Mouse (Mus musculus) cerebellum, adult 11 months (tissue): ENCODE measurements at regions not wholly inside any gene's neighbourhood (a gene's known extent, or its start where the extent isn't known, plus 50 kb on each side); places are given as distances from the start of the nearest gene placed in this dataset.
"Not testable (repeated sequence)": the region's sequence is repeated elsewhere in the genome, so short reads cannot be mapped to it uniquely, and the experiment has no call there.

Experiments
- DNase-seq: peaks from one replicate; pipeline ENCODE4 v3.0.0; 2022

GRCm38 (mm10) chr5:67487965-67488409 is 59.9 kb upstream of the Bend4 start:
- no peak for DNase-seq

DNA sequence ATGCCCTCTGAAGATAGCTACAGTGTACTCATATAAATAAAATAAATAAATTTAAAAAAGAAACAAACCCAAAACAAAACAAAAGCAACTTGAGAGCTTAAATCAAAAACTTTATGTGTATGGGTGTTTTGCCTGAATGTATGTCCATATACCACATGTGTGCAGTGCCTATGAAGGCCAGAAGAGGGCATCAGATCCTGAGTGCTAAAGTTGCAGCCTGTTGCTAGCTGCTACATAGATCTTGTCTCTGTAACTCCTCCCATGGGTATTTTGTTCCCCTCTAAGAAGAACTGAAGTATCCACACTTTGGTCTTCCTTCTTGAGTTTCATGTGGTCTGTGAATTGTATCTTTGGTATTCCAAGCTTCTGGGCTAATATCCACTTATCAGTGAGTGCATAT is 62.6 kb upstream of the Bend4 start:
- DNase-seq: not testable (repeated sequence)

GRCm38 (mm10) chr5:67492893-67493302 is 64.8 kb upstream of the Bend4 start:
- no peak for DNase-seq

- DNase-seq: no peak
Measured at GRCm38 (mm10) chr5:67496710-67497109, 68.6 kb upstream of the Bend4 start.

DNA sequence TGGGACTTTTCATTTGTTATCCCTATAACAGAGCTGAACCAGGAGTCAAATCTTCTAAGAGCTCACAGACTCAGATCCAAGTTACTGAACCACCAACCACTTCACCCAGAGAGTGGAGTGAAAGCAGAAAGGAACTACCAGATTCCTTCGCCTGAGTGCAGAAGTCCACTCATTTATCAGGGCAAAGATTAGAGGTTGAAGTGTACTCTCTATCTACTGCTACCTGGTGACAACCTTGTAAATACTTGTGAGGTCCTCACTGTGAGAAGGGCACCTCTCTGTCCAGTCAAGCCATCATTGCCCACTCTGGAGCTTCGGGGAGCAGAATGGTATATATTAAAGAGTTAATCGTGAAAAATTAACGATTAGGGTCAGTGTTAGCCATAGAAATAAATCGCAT is 87.4 kb upstream of the Shisa3 start:
- DNase-seq: no peak

- no peak for DNase-seq
Measured at GRCm38 (mm10) chr5:67521423-67521912, 86.2 kb upstream of the Shisa3 start.

GRCm38 (mm10) chr5:67530149-67530548 is 77.5 kb upstream of the Shisa3 start:
- no peak for DNase-seq

GRCm38 (mm10) chr5:67530957-67531356 is 76.7 kb upstream of the Shisa3 start:
- no peak for DNase-seq

- peak; percentile 70 for DNase-seq
Measured at GRCm38 (mm10) chr5:67532351-67532750, 75.3 kb upstream of the Shisa3 start.

DNA sequence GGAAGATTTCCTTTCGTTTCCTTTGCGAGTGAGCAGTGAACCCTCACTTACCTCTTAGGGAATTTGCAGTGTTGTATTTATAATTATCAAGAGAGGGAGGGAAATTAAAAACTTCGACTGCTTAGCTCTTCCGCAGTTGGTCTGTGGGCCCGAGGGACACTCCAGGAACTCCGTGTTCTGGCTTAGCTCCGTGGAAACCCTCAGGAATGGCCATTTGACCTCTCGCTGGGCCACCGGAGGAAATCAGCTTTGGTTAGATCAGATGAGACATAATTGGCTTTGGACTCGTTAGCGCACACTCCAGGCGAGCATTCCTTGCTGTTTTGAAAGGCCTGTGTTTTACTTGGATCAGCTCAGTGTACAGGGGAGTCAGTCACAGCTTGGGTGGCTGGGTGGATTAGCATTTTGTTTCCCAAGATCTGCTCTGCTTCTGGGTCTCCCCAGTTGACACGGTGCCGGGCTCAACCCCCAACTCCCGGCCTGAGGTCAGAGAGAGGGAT is 74.9 kb upstream of the Shisa3 start:
- DNase-seq: no peak

- DNase-seq: no peak
Measured at GRCm38 (mm10) chr5:67534056-67534455, 73.6 kb upstream of the Shisa3 start.

- no peak for DNase-seq
Measured at GRCm38 (mm10) chr5:67537990-67538389, 69.7 kb upstream of the Shisa3 start.

DNA sequence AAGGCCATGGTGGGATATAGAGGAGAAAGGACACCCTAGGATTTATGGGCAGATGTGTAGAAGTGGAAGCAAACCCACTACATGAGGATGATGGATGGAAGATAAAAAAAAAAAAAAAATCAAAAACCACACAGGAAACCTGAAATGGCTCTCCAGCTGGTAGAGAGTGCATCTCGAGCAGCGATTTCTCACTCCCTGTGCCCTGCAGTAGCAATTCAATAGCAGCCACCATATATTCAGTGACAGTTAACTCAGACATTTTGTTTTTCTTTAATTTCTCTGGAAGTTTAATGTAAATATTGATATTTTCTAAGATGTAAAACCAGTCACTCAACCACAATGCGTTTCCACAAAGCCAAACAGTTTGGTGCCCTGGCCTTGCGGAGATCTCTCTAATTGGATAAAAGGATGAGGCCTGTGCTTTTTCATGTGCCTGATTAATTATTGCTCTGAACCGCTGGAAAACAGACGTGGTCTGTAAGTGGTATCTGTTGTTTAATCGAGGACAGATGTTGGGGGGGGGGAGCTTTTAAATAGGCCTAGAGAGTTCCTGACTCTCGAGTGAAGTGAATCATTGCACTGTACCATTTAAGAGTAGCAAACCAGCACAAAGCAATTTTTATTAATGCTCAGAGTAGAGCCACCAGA is 68.0 kb upstream of the Shisa3 start:
- DNase-seq: no peak

GRCm38 (mm10) chr5:67541867-67542266 is 65.8 kb upstream of the Shisa3 start:
- no peak for DNase-seq

GRCm38 (mm10) chr5:67544028-67544589 is 63.6 kb upstream of the Shisa3 start:
- no peak for DNase-seq

DNA sequence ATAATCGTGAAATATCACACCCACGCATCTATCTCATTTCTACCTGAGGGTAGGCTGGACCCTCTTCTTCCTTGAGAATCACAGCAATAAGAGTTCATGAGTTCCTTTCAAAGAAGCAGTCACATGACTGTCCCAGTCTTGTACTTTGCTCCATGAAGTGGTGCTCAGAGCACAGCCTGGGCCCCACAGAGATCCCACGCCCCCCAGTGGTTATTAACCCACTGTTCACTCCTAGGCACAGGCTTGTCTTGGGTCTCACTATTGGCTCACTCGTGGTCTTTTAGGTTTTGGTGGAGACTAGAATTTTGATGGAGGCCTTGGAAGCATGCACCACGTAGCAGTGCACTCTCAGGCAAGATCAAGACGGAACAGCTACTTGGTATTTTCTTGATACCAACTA is 57.4 kb upstream of the Shisa3 start:
- no peak for DNase-seq

GRCm38 (mm10) chr5:67551668-67552390 is 55.9 kb upstream of the Shisa3 start:
- no peak for DNase-seq

- no peak for DNase-seq
Measured at GRCm38 (mm10) chr5:67552865-67553264, 54.8 kb upstream of the Shisa3 start.
